Mouse (Mus musculus) limb, embryonic 10.5 days (tissue): ENCODE data around the gene Sema5a. TPM values are rescaled to one million over a fixed set of nuclear protein-coding genes. Genes with fewer than 3 reads are reported as not detected.

Source experiments
- DNase-seq: peaks from one replicate; pipeline ENCODE4 v3.0.0-alpha.2; 2017; ENCODE audit warnings: low spot score
- H3K27ac ChIP-seq: fragments of 300-500 bp; sonication (generic); 2 replicates; pipeline ENCODE4 v1.5.1; 2016; ENCODE audit warnings: mild to moderate bottlenecking
- H3K27me3 ChIP-seq: fragments of 300-500 bp; sonication (generic); 2 replicates; pipeline ENCODE4 v1.6.1; 2016; ENCODE audit warnings: low read depth, mild to moderate bottlenecking; ENCODE audit not compliant: poor library complexity, severe bottlenecking
- H3K36me3 ChIP-seq: fragments of 300-500 bp; sonication (generic); 2 replicates; pipeline ENCODE4 v1.6.1; 2016; ENCODE audit warnings: mild to moderate bottlenecking, moderate library complexity
- H3K4me1 ChIP-seq: fragments of 300-500 bp; sonication (generic); 2 replicates; pipeline ENCODE4 v1.6.1; 2016
- H3K4me3 ChIP-seq: fragments of 300-500 bp; sonication (generic); 2 replicates; pipeline ENCODE4 v1.5.1; 2016; ENCODE audit warnings: mild to moderate bottlenecking, moderate library complexity
- H3K9me3 ChIP-seq: fragments of 300-500 bp; sonication (generic); replicated peaks from 2 replicates; pipeline ENCODE4 v1.6.1; 2016; ENCODE audit warnings: mild to moderate bottlenecking
- WGBS: fragments of 180-500 bp; shearing (Covaris S2); methylation state at CpG from one replicate; pipeline ENCODE4 v1.1.7; 2016; 5-methylcytosine and 5-hydroxymethylcytosine counted together
- polyA plus RNA-seq: library from polyadenylated mRNA; unstranded; fragments of >200 nt; fragmentation: Nextera tagmentation; extraction: Ambion mirVana; gene quantifications from 2 replicates; pipeline ENCODE4 v1.2.1, GENCODE M21; 2016

Sema5a gene
- polyA plus RNA-seq, 1 experiment from 2014 or later: 22.6 TPM

- Histone ChIP-seq H3K4me3 (no peak overlapping the region), H3K27ac (no peak overlapping the region), H3K9me3 (no peaks in the 10 kb centered on the region), H3K36me3 (peaks cover 5% of the 10 kb centered on the region), H3K27me3 (no peaks in the 10 kb centered on the region), H3K4me1 (peaks cover 7% of the 10 kb centered on the region; the same call in 1 of the 2 replicates)
- WGBS: 63% methylated on average over 8 of the region's 8 CpGs
- no peak for DNase-seq
These were observed 108.4 kb downstream of the Sema5a start for GRCm38 (mm10) chr15:32352995-32353394.

GRCm38 (mm10) chr15:32353513-32353912 is 108.9 kb downstream of the Sema5a start:
- Histone ChIP-seq H3K27ac (no peak overlapping the region), H3K9me3 (no peaks in the 10 kb centered on the region), H3K4me3 (no peak overlapping the region), H3K4me1 (peaks cover 7% of the 10 kb centered on the region; the same call in 1 of the 2 replicates), H3K36me3 (no peaks in the 10 kb centered on the region), H3K27me3 (no peaks in the 10 kb centered on the region)
- 86% methylated on average over 5 of the region's 5 CpGs for WGBS
- no peak for DNase-seq

- WGBS: 87% methylated on average over 5 of the region's 5 CpGs
- Histone ChIP-seq H3K27ac (no peak overlapping the region), H3K4me3 (no peak overlapping the region), H3K4me1 (peaks cover 7% of the 10 kb centered on the region; the same call in 1 of the 2 replicates), H3K36me3 (peaks cover 3% of the 10 kb centered on the region; the same call in 1 of the 2 replicates), H3K9me3 (no peaks in the 10 kb centered on the region), H3K27me3 (no peaks in the 10 kb centered on the region)
- no peak for DNase-seq
These were observed 112.2 kb downstream of the Sema5a start for GRCm38 (mm10) chr15:32356805-32357204.

- WGBS: 76% methylated on average over 4 of the region's 4 CpGs
These were observed 123.2 kb downstream of the Sema5a start for GRCm38 (mm10) chr15:32367841-32368240.

GRCm38 (mm10) chr15:32370914-32371313 is 126.3 kb downstream of the Sema5a start:
- no peak for DNase-seq

More at GRCm38 (mm10) chr15:32367841-32368240, 123.2 kb downstream of the Sema5a start:
- Histone ChIP-seq H3K36me3 (no peaks in the 10 kb centered on the region), H3K4me1 (peaks cover 23% of the 10 kb centered on the region), H3K4me3 (no peak overlapping the region), H3K9me3 (no peaks in the 10 kb centered on the region), H3K27ac (peak overlapping the region; percentile 40; the same call in 1 of the 2 replicates), H3K27me3 (no peaks in the 10 kb centered on the region)
- peak; percentile 33 for DNase-seq

GRCm38 (mm10) chr15:32371385-32371784 is 126.8 kb downstream of the Sema5a start:
- Histone ChIP-seq H3K36me3 (no peaks in the 10 kb centered on the region), H3K4me1 (peaks cover 23% of the 10 kb centered on the region), H3K9me3 (no peaks in the 10 kb centered on the region), H3K27ac (no peak overlapping the region), H3K4me3 (no peak overlapping the region), H3K27me3 (no peaks in the 10 kb centered on the region)
- WGBS: 47% methylated on average over 6 of the region's 6 CpGs
- peak; percentile 47 for DNase-seq

More at GRCm38 (mm10) chr15:32370914-32371313, 126.3 kb downstream of the Sema5a start:
- H3K4me3 ChIP-seq: no peak overlapping the region
- no peak overlapping the region for H3K27ac ChIP-seq
- H3K4me1 ChIP-seq: peaks cover 23% of the 10 kb centered on the region
- H3K36me3 ChIP-seq: no peaks in the 10 kb centered on the region
- 76% methylated on average over 6 of the region's 6 CpGs for WGBS
- no peaks in the 10 kb centered on the region for H3K27me3 ChIP-seq
- no peaks in the 10 kb centered on the region for H3K9me3 ChIP-seq

- no peak overlapping the region for H3K4me3 ChIP-seq
- no peak overlapping the region for H3K27ac ChIP-seq
- no peaks in the 10 kb centered on the region for H3K9me3 ChIP-seq
- no peaks in the 10 kb centered on the region for H3K27me3 ChIP-seq
- peaks cover 5% of the 10 kb centered on the region; the same call in 1 of the 2 replicates for H3K4me1 ChIP-seq
- DNase-seq: no peak
- no peaks in the 10 kb centered on the region for H3K36me3 ChIP-seq
- WGBS: 92% methylated on average over 5 of the region's 5 CpGs
These were observed 131.7 kb downstream of the Sema5a start for GRCm38 (mm10) chr15:32376326-32376725.

- Histone ChIP-seq H3K27ac (no peak overlapping the region), H3K4me1 (no peaks in the 10 kb centered on the region), H3K36me3 (no peaks in the 10 kb centered on the region), H3K27me3 (no peaks in the 10 kb centered on the region), H3K9me3 (no peaks in the 10 kb centered on the region), H3K4me3 (no peak overlapping the region)
- no peak for DNase-seq
- WGBS: 94% methylated on average over 3 of the region's 3 CpGs
These were observed 133.2 kb downstream of the Sema5a start for GRCm38 (mm10) chr15:32377781-32378180.

- Histone ChIP-seq H3K4me1 (no peaks in the 10 kb centered on the region), H3K36me3 (no peaks in the 10 kb centered on the region), H3K9me3 (no peaks in the 10 kb centered on the region), H3K4me3 (no peak overlapping the region), H3K27ac (no peak overlapping the region), H3K27me3 (no peaks in the 10 kb centered on the region)
- whole genome bisulfite sequencing: 89% methylated on average over 3 of the region's 3 CpGs
- no peak for DNase-seq
These were observed 135.7 kb downstream of the Sema5a start for GRCm38 (mm10) chr15:32380311-32380710.

- Histone ChIP-seq H3K4me3 (no peak overlapping the region), H3K9me3 (no peaks in the 10 kb centered on the region), H3K27me3 (no peaks in the 10 kb centered on the region), H3K36me3 (no peaks in the 10 kb centered on the region), H3K27ac (no peak overlapping the region), H3K4me1 (no peaks in the 10 kb centered on the region)
- 88% methylated on average over 4 of the region's 4 CpGs for WGBS
- no peak for DNase-seq
These were observed 138.4 kb downstream of the Sema5a start for GRCm38 (mm10) chr15:32382930-32383481.

GRCm38 (mm10) chr15:32396241-32396890 is 151.8 kb downstream of the Sema5a start:
- Histone ChIP-seq H3K27me3 (no peaks in the 10 kb centered on the region), H3K4me1 (peaks cover 18% of the 10 kb centered on the region), H3K27ac (no peak overlapping the region), H3K36me3 (no peaks in the 10 kb centered on the region), H3K9me3 (no peaks in the 10 kb centered on the region), H3K4me3 (no peak overlapping the region)
- 89% methylated on average over 3 of the region's 3 CpGs for WGBS
- no peak for DNase-seq

GRCm38 (mm10) chr15:32397064-32397463 is 152.5 kb downstream of the Sema5a start:
- WGBS: 57% methylated on average over 3 of the region's 3 CpGs

GRCm38 (mm10) chr15:32398721-32399120 is 154.1 kb downstream of the Sema5a start:
- WGBS: 97% methylated on average over 1 of the region's 1 CpGs
- H3K27ac ChIP-seq: no peak overlapping the region
- DNase-seq: no peak
- H3K4me1 ChIP-seq: peaks cover 34% of the 10 kb centered on the region
- H3K9me3 ChIP-seq: no peaks in the 10 kb centered on the region
- H3K36me3 ChIP-seq: no peaks in the 10 kb centered on the region
- no peak overlapping the region for H3K4me3 ChIP-seq
- H3K27me3 ChIP-seq: no peaks in the 10 kb centered on the region

More at GRCm38 (mm10) chr15:32397064-32397463, 152.5 kb downstream of the Sema5a start:
- no peak for DNase-seq
- no peaks in the 10 kb centered on the region for H3K9me3 ChIP-seq
- no peak overlapping the region for H3K27ac ChIP-seq
- peaks cover 25% of the 10 kb centered on the region for H3K4me1 ChIP-seq
- no peaks in the 10 kb centered on the region for H3K27me3 ChIP-seq
- H3K36me3 ChIP-seq: no peaks in the 10 kb centered on the region
- no peak overlapping the region for H3K4me3 ChIP-seq
